Mouse (Mus musculus) stomach, postnatal 0 days (tissue): ENCODE results near the gene Akt2. TPM values are rescaled to one million over a fixed set of nuclear protein-coding genes. Genes with fewer than 3 reads are reported as not detected.

Source experiments
- ATAC-seq: fragments of 200-750 bp; cut with Nextera tagmentation; 2 replicates; pipeline ENCODE4 v1.8.0; 2017; ENCODE audit not compliant: low FRiP score, low TSS enrichment
- DNase-seq: peaks from one replicate; pipeline ENCODE4 v3.0.0-alpha.2; 2016; ENCODE audit warnings: low spot score
- H3K27ac ChIP-seq: fragments of 300-500 bp; sonication (generic); replicated peaks from 2 replicates; pipeline ENCODE4 v1.5.1; 2014; ENCODE audit warnings: mild to moderate bottlenecking, control low read depth
- H3K27me3 ChIP-seq: fragments of 300-500 bp; sonication (generic); 2 replicates; pipeline ENCODE4 v1.6.1; 2014; ENCODE audit warnings: low read length; ENCODE audit not compliant: control insufficient read depth, insufficient read depth
- H3K36me3 ChIP-seq: fragments of 300-500 bp; sonication (generic); 2 replicates; pipeline ENCODE4 v1.6.1; 2014; ENCODE audit warnings: low read length, mixed read lengths; ENCODE audit not compliant: control insufficient read depth, insufficient read depth
- H3K4me1 ChIP-seq: fragments of 300-500 bp; sonication (generic); replicated peaks from 2 replicates; pipeline ENCODE4 v1.6.1; 2014; ENCODE audit warnings: antibody characterized with exemption; ENCODE audit not compliant: control insufficient read depth, insufficient read depth
- H3K4me2 ChIP-seq: fragments of 300-500 bp; sonication (generic); replicated peaks from 2 replicates; pipeline ENCODE4 v1.6.1; 2014; ENCODE audit warnings: low read depth, mild to moderate bottlenecking, control low read depth, moderate library complexity
- H3K4me3 ChIP-seq: fragments of 300-500 bp; sonication (generic); 2 replicates; pipeline ENCODE4 v1.5.1; 2014; ENCODE audit warnings: low read depth, low read length, control low read depth
- H3K9ac ChIP-seq: fragments of 300-500 bp; sonication (generic); 2 replicates; pipeline ENCODE4 v1.6.1; 2014; ENCODE audit warnings: mild to moderate bottlenecking, low read length, control low read depth, mixed read lengths
- H3K9me3 ChIP-seq: fragments of 300-500 bp; sonication (generic); 2 replicates; pipeline ENCODE4 v1.6.1; 2016; ENCODE audit warnings: low read length; ENCODE audit not compliant: control insufficient read depth
- CTCF ChIP-seq: IDR thresholded peaks from 2 replicates; pipeline ENCODE4 v1.5.1; 2016; ENCODE audit warnings: antibody characterized with exemption, low read depth, mild to moderate bottlenecking, moderate library complexity
- EP300 ChIP-seq: optimal IDR thresholded peaks from 2 replicates; pipeline ENCODE3; 2016; ENCODE audit warnings: antibody characterized with exemption
- WGBS: fragments of 180-500 bp; shearing (Covaris S2); extraction: QIAGEN DNeasy Blood & Tissue Kit; methylation state at CpG from one replicate; pipeline ENCODE4 v1.1.7; 2014; 5-methylcytosine and 5-hydroxymethylcytosine counted together
- polyA plus RNA-seq: library from polyadenylated mRNA; unstranded; fragments of >200 nt; fragmentation: Nextera tagmentation; extraction: Ambion mirVana; gene quantifications from 2 replicates; pipeline ENCODE4 v1.2.1, GENCODE M21; 2015

The Akt2 gene
- polyA plus RNA-seq, 1 experiment from 2014 or later = 42.6 TPM

- Histone ChIP-seq H3K4me3 (no peak overlapping the region), H3K36me3 (no peaks in the 10 kb centered on the region), H3K27ac (no peak overlapping the region), H3K4me2 (no peak overlapping the region), H3K9ac (no peak overlapping the region), H3K9me3 (no peaks in the 10 kb centered on the region), H3K4me1 (no peaks in the 10 kb centered on the region; the same call in 1 of the 2 replicates), H3K27me3 (no peaks in the 10 kb centered on the region)
- TF ChIP-seq EP300 = no peak
- no peak for TF ChIP-seq CTCF
- WGBS = 84% methylated on average over 12 of the region's 12 CpGs
- ATAC-seq (no peak), DNase-seq (no peak)
These were observed 46.5 kb upstream of the Akt2 start for GRCm38 (mm10) chr7:27544675-27545370.

DNA sequence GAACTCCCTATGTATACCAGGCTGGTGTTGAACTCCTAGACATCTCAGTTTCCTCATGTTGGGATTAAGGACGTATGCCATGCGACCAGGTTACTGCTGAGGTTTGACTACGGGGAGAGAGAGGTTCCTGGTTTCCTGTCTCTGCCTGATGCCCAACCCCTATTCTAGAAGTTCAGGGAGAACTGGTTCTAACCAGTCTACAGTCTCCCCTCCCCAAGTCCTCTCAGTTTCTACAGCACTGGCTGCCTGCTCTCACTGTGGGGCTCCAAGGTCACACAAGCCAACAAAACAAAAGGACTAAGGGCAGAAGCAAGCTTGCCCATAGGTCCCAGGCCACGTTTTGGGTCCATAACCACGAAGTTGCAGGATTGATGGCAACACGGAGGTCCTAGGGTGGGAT lies 41.8 kb upstream of the Akt2 start:
- DNase-seq (no peak), ATAC-seq (no peak)
- no peaks in the 10 kb centered on the region for H3K36me3 ChIP-seq
- H3K4me1 ChIP-seq = no peaks in the 10 kb centered on the region
- H3K27ac ChIP-seq = no peak overlapping the region
- H3K9me3 ChIP-seq = no peaks in the 10 kb centered on the region
- no peak overlapping the region for H3K4me2 ChIP-seq
- 66% methylated on average over 6 of the region's 6 CpGs for WGBS
- no peak overlapping the region for H3K9ac ChIP-seq
- no peaks in the 10 kb centered on the region for H3K27me3 ChIP-seq
- no peak for TF ChIP-seq CTCF
- no peak for TF ChIP-seq EP300
- no peak overlapping the region for H3K4me3 ChIP-seq

DNA sequence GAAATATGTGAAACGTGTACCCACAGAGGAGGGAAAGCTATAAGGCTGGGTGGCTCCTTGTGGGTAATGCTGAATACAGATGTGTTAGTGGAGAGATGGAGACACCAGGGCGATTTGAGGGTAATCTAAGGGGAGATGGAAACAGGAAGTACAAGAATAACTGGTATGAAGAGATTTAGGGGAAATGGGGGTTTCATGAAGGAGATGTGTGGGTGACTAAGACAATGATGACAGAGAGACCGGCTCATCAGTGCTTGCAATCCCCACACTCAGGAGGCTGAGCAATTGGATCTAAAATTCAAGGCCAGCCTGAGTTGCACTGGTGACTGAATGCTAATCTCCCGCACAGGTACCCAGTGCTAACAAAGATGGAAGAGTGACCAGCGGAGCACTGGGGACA lies 39.3 kb upstream of the Akt2 start:
- no peak for ATAC-seq
- no peaks in the 10 kb centered on the region for H3K36me3 ChIP-seq
- H3K4me3 ChIP-seq = peak overlapping the region; percentile 57
- no peaks in the 10 kb centered on the region for H3K9me3 ChIP-seq
- H3K27me3 ChIP-seq = no peaks in the 10 kb centered on the region
- no peak overlapping the region for H3K27ac ChIP-seq
- DNase-seq = no peak
- no peaks in the 10 kb centered on the region for H3K4me1 ChIP-seq
- 43% methylated on average over 5 of the region's 5 CpGs for WGBS
- TF ChIP-seq EP300 (no peak), CTCF (no peak)
- H3K9ac ChIP-seq = no peak overlapping the region
- H3K4me2 ChIP-seq = peak overlapping the region; percentile 65

DNA sequence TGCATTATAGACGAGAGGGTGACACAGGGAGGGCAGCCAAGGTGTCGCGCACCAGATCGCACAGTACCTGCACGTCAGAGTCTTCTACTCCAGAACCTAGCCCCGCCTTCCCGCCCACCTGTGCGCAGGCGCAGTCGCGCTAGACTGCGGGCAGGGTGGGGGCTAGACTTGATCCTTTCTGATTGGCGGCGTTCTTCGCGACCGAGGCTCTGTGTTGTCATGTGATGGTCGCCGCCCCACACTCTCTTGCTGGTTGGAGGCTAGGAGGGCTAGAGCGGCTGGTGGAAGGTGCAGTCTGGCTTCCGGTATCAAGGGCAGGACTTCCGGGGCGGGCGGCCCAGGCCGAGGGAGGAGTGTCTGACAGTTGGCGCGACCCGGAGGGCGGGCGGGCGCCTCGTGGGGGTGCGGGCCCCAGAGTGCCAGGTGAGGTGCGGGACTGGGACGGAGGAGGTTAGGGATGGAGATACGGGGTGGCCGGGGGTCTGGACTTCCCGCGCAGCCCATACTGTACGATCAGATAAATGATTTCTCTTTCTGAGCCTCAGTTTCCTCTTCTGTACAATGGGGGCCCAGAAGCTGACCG lies 38.3 kb upstream of the Akt2 start, which contains the start of the genes Pld3 and 2310022A10Rik:
TSS of gene Pld3 (minus strand) at position 288 of the 583 bp plus-strand sequence.
TSS of gene 2310022A10Rik (plus strand) at position 303 of the 583 bp plus-strand sequence.
- ATAC-seq = peak; percentile 100
- 1% methylated on average over 37 of the region's 41 CpGs for WGBS
- Histone ChIP-seq H3K27me3 (no peaks in the 10 kb centered on the region), H3K36me3 (no peaks in the 10 kb centered on the region), H3K4me2 (peak within 1 kb of the TSS; percentile 65), H3K9me3 (no peaks in the 10 kb centered on the region), H3K4me1 (no peaks in the 10 kb centered on the region), H3K9ac (peak within 1 kb of the TSS; percentile 71), H3K4me3 (peak within 1 kb of the TSS; percentile 57), H3K27ac (peak within 1 kb of the TSS; percentile 56)
- TF ChIP-seq CTCF = no peak
- no peak for TF ChIP-seq EP300
- DNase-seq = peak; percentile 99

DNA sequence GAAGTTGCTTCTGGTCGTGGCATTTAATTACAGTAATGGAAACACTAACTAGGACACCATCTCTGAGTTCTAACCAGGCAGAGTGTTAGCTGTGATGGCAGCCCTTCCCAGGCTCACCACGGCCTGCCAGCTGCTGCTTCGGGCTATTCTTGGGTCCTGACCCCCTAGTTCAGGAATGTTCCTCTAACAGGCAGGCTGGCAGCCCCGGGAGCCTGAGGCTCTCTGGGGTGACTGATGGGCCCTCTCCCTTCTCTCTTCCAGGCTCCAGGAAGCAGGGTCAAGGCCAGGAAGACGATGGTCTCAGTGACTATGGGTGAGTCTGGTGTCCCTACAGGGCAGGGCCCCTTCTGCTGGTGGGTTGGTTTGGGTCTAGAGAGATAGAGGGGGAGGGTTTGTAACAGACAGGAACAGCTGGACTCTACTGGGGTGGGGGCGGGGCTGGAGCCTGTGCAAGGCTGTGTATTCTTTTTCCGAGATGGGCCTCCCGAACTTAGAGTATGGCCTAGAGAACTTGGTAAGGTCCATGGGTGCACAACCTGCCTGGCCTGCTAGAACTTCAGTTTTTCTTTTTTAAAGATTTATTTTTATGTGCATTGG lies 31.0 kb upstream of the Akt2 start:
- Histone ChIP-seq H3K27me3 (no peaks in the 10 kb centered on the region), H3K9me3 (no peaks in the 10 kb centered on the region), H3K9ac (peak overlapping the region; percentile 18; the same call in 1 of the 2 replicates), H3K4me3 (no peak overlapping the region), H3K4me1 (no peaks in the 10 kb centered on the region), H3K27ac (peak overlapping the region; percentile 24; the same call in 1 of the 2 replicates), H3K36me3 (peaks cover 13% of the 10 kb centered on the region), H3K4me2 (no peak overlapping the region)
- TF ChIP-seq CTCF (no peak), EP300 (no peak)
- WGBS = 47% methylated on average over 8 of the region's 8 CpGs
- DNase-seq (no peak), ATAC-seq (peak; percentile 12; the same call in 1 of the 2 replicates)

- 100% methylated on average over 1 of the region's 1 CpGs for WGBS
- no peak overlapping the region for H3K4me3 ChIP-seq
- H3K9ac ChIP-seq = no peak overlapping the region; the same call in 1 of the 2 replicates
- peaks cover 16% of the 10 kb centered on the region for H3K36me3 ChIP-seq
- no peak overlapping the region for H3K4me2 ChIP-seq
- TF ChIP-seq EP300 (no peak), CTCF (no peak)
- H3K9me3 ChIP-seq = no peaks in the 10 kb centered on the region
- no peak for DNase-seq
- no peaks in the 10 kb centered on the region for H3K27me3 ChIP-seq
- H3K4me1 ChIP-seq = no peaks in the 10 kb centered on the region
- ATAC-seq = no peak
- H3K27ac ChIP-seq = no peak overlapping the region
These were observed 30.4 kb upstream of the Akt2 start for GRCm38 (mm10) chr7:27560978-27561377.
